Mouse (Mus musculus): ENCODE data around the gene Olfr525. TPM values are rescaled to one million over a fixed set of nuclear protein-coding genes. Genes with fewer than 3 reads are reported as not detected.

Gene Olfr525
- polyA plus RNA-seq (2015; fragmentation: Nextera tagmentation; extraction: Ambion mirVana), result not detected in 2 replicates

- 74% methylated on average over 1 of the region's 1 CpGs for WGBS
Observed at GRCm38 (mm10) chr7:140320558-140320957, at the start of gene Olfr525. TSS of gene Olfr525 (plus strand) at chr7:140320858.

GRCm38 (mm10) chr7:140295746-140296145, 24.9 kb upstream of the Olfr525 start:
- Histone ChIP-seq H3K4me1 (ENCODE audit: control insufficient read depth, insufficient read depth, low read length) (no peaks in the 10 kb centered on the region), H3K27me3 (replicated peaks; ENCODE audit: control insufficient read depth, insufficient read depth, low read length) (no peaks in the 10 kb centered on the region), H3K4me2 (ENCODE audit: low read depth, low read length) (no peak overlapping the region), H3K36me3 (ENCODE audit: control insufficient read depth, insufficient read depth, low read length) (no peaks in the 10 kb centered on the region), H3K27ac (ENCODE audit: low read length) (no peak overlapping the region), H3K9ac (ENCODE audit: low read depth, low read length) (no peak overlapping the region), H3K4me3 (ENCODE audit: low read length) (no peak overlapping the region), H3K9me3 (ENCODE audit: control insufficient read depth, low read length) (no peaks in the 10 kb centered on the region)
- ATAC-seq, result no peak
- WGBS, result 85% methylated on average over 9 of the region's 9 CpGs

More at GRCm38 (mm10) chr7:140320558-140320957, at the start of gene Olfr525:
- H3K4me2 ChIP-seq (ENCODE audit: low read depth, low read length), result no peak within 1 kb of the TSS
- no peaks in the 10 kb centered on the region for H3K9me3 ChIP-seq (ENCODE audit: control insufficient read depth, low read length)
- H3K4me3 ChIP-seq (ENCODE audit: low read length), result no peak within 1 kb of the TSS
- ATAC-seq, result no peak
- no peaks in the 10 kb centered on the region for H3K27me3 ChIP-seq (replicated peaks; ENCODE audit: control insufficient read depth, insufficient read depth, low read length)
- H3K9ac ChIP-seq (ENCODE audit: low read depth, low read length), result no peak within 1 kb of the TSS
- H3K27ac ChIP-seq (ENCODE audit: low read length), result no peak within 1 kb of the TSS
- no peaks in the 10 kb centered on the region for H3K36me3 ChIP-seq (ENCODE audit: control insufficient read depth, insufficient read depth, low read length)
- no peaks in the 10 kb centered on the region for H3K4me1 ChIP-seq (ENCODE audit: control insufficient read depth, insufficient read depth, low read length)

GRCm38 (mm10) chr7:140296876-140297275, 23.8 kb upstream of the Olfr525 start:
- 73% methylated on average over 6 of the region's 6 CpGs for WGBS
- ATAC-seq, result no peak
- Histone ChIP-seq H3K4me1 (ENCODE audit: control insufficient read depth, insufficient read depth, low read length) (no peaks in the 10 kb centered on the region), H3K9ac (ENCODE audit: low read depth, low read length) (no peak overlapping the region), H3K4me3 (ENCODE audit: low read length) (no peak overlapping the region), H3K27ac (ENCODE audit: low read length) (no peak overlapping the region), H3K9me3 (ENCODE audit: control insufficient read depth, low read length) (no peaks in the 10 kb centered on the region), H3K36me3 (ENCODE audit: control insufficient read depth, insufficient read depth, low read length) (no peaks in the 10 kb centered on the region), H3K27me3 (replicated peaks; ENCODE audit: control insufficient read depth, insufficient read depth, low read length) (no peaks in the 10 kb centered on the region), H3K4me2 (ENCODE audit: low read depth, low read length) (no peak overlapping the region)

- H3K27me3 ChIP-seq (replicated peaks; ENCODE audit: control insufficient read depth, insufficient read depth, low read length), result no peaks in the 10 kb centered on the region
- H3K4me3 ChIP-seq (ENCODE audit: low read length), result no peak overlapping the region
- no peak overlapping the region for H3K27ac ChIP-seq (ENCODE audit: low read length)
- H3K36me3 ChIP-seq (ENCODE audit: control insufficient read depth, insufficient read depth, low read length), result no peaks in the 10 kb centered on the region
- H3K4me2 ChIP-seq (ENCODE audit: low read depth, low read length), result no peak overlapping the region
- no peak overlapping the region for H3K9ac ChIP-seq (ENCODE audit: low read depth, low read length)
- no peak for ATAC-seq
- no peaks in the 10 kb centered on the region for H3K9me3 ChIP-seq (ENCODE audit: control insufficient read depth, low read length)
- H3K4me1 ChIP-seq (ENCODE audit: control insufficient read depth, insufficient read depth, low read length), result no peaks in the 10 kb centered on the region
- 90% methylated on average over 3 of the region's 3 CpGs for WGBS
Observed at GRCm38 (mm10) chr7:140299416-140299815, 21.2 kb upstream of the Olfr525 start.

- ATAC-seq, result no peak
- no peak overlapping the region for H3K27ac ChIP-seq (ENCODE audit: low read length)
- H3K9ac ChIP-seq (ENCODE audit: low read depth, low read length), result no peak overlapping the region
- 82% methylated on average over 3 of the region's 3 CpGs for WGBS
- no peaks in the 10 kb centered on the region for H3K9me3 ChIP-seq (ENCODE audit: control insufficient read depth, low read length)
- H3K4me2 ChIP-seq (ENCODE audit: low read depth, low read length), result no peak overlapping the region
- no peaks in the 10 kb centered on the region for H3K36me3 ChIP-seq (ENCODE audit: control insufficient read depth, insufficient read depth, low read length)
- H3K27me3 ChIP-seq (replicated peaks; ENCODE audit: control insufficient read depth, insufficient read depth, low read length), result no peaks in the 10 kb centered on the region
- no peak overlapping the region for H3K4me3 ChIP-seq (ENCODE audit: low read length)
- no peaks in the 10 kb centered on the region for H3K4me1 ChIP-seq (ENCODE audit: control insufficient read depth, insufficient read depth, low read length)
Observed at GRCm38 (mm10) chr7:140319861-140320385, 735 bp upstream of the Olfr525 start.

- no peak overlapping the region for H3K27ac ChIP-seq (ENCODE audit: low read length)
- no peak for ATAC-seq
- no peak overlapping the region for H3K4me3 ChIP-seq (ENCODE audit: low read length)
- H3K4me2 ChIP-seq (ENCODE audit: low read depth, low read length), result no peak overlapping the region
- H3K27me3 ChIP-seq (replicated peaks; ENCODE audit: control insufficient read depth, insufficient read depth, low read length), result no peaks in the 10 kb centered on the region
- no peaks in the 10 kb centered on the region for H3K4me1 ChIP-seq (ENCODE audit: control insufficient read depth, insufficient read depth, low read length)
- H3K9ac ChIP-seq (ENCODE audit: low read depth, low read length), result no peak overlapping the region
- H3K36me3 ChIP-seq (ENCODE audit: control insufficient read depth, insufficient read depth, low read length), result no peaks in the 10 kb centered on the region
- no peaks in the 10 kb centered on the region for H3K9me3 ChIP-seq (ENCODE audit: control insufficient read depth, low read length)
Observed at GRCm38 (mm10) chr7:140321135-140321534, 477 bp downstream of the Olfr525 start.

- no peaks in the 10 kb centered on the region for H3K9me3 ChIP-seq (ENCODE audit: control insufficient read depth, low read length)
- H3K36me3 ChIP-seq (ENCODE audit: control insufficient read depth, insufficient read depth, low read length), result no peaks in the 10 kb centered on the region
- no peak overlapping the region for H3K9ac ChIP-seq (ENCODE audit: low read depth, low read length)
- ATAC-seq, result no peak
- H3K4me1 ChIP-seq (ENCODE audit: control insufficient read depth, insufficient read depth, low read length), result no peaks in the 10 kb centered on the region
- H3K4me2 ChIP-seq (ENCODE audit: low read depth, low read length), result no peak overlapping the region
- no peak overlapping the region for H3K4me3 ChIP-seq (ENCODE audit: low read length)
- H3K27me3 ChIP-seq (replicated peaks; ENCODE audit: control insufficient read depth, insufficient read depth, low read length), result no peaks in the 10 kb centered on the region
- H3K27ac ChIP-seq (ENCODE audit: low read length), result no peak overlapping the region
- WGBS, result 44% methylated on average over 1 of the region's 1 CpGs
Observed at GRCm38 (mm10) chr7:140329766-140330304, 9.2 kb downstream of the Olfr525 start.

GRCm38 (mm10) chr7:140333717-140334116, 13.1 kb downstream of the Olfr525 start, which contains the start of gene Olfr527:
TSS of gene Olfr527 (plus strand) at chr7:140334017.
- Histone ChIP-seq H3K27me3 (replicated peaks; ENCODE audit: control insufficient read depth, insufficient read depth, low read length) (no peaks in the 10 kb centered on the region), H3K4me3 (ENCODE audit: low read length) (no peak within 1 kb of the TSS), H3K9me3 (ENCODE audit: control insufficient read depth, low read length) (no peaks in the 10 kb centered on the region), H3K9ac (ENCODE audit: low read depth, low read length) (no peak within 1 kb of the TSS), H3K36me3 (ENCODE audit: control insufficient read depth, insufficient read depth, low read length) (no peaks in the 10 kb centered on the region), H3K27ac (ENCODE audit: low read length) (no peak within 1 kb of the TSS), H3K4me1 (ENCODE audit: control insufficient read depth, insufficient read depth, low read length) (no peaks in the 10 kb centered on the region), H3K4me2 (ENCODE audit: low read depth, low read length) (no peak within 1 kb of the TSS)
- WGBS, result 73% methylated on average over 2 of the region's 2 CpGs
- ATAC-seq, result no peak

- H3K27me3 ChIP-seq (replicated peaks; ENCODE audit: control insufficient read depth, insufficient read depth, low read length), result no peaks in the 10 kb centered on the region
- no peaks in the 10 kb centered on the region for H3K36me3 ChIP-seq (ENCODE audit: control insufficient read depth, insufficient read depth, low read length)
- no peaks in the 10 kb centered on the region for H3K9me3 ChIP-seq (ENCODE audit: control insufficient read depth, low read length)
- no peak within 1 kb of the TSS for H3K4me2 ChIP-seq (ENCODE audit: low read depth, low read length)
- H3K27ac ChIP-seq (ENCODE audit: low read length), result no peak within 1 kb of the TSS
- no peak for ATAC-seq
- H3K4me1 ChIP-seq (ENCODE audit: control insufficient read depth, insufficient read depth, low read length), result no peaks in the 10 kb centered on the region
- no peak within 1 kb of the TSS for H3K9ac ChIP-seq (ENCODE audit: low read depth, low read length)
- WGBS, result 69% methylated on average over 3 of the region's 3 CpGs
- H3K4me3 ChIP-seq (ENCODE audit: low read length), result no peak within 1 kb of the TSS
Observed at GRCm38 (mm10) chr7:140361571-140361970, 40.9 kb downstream of the Olfr525 start, which contains the start of gene Olfr60. TSS of gene Olfr60 (minus strand) at chr7:140361671.

GRCm38 (mm10) chr7:140374300-140374699, 53.6 kb downstream of the Olfr525 start:
- H3K4me1 ChIP-seq (ENCODE audit: control insufficient read depth, insufficient read depth, low read length), result no peaks in the 10 kb centered on the region
- H3K27me3 ChIP-seq (replicated peaks; ENCODE audit: control insufficient read depth, insufficient read depth, low read length), result no peaks in the 10 kb centered on the region
- no peaks in the 10 kb centered on the region for H3K36me3 ChIP-seq (ENCODE audit: control insufficient read depth, insufficient read depth, low read length)
- no peaks in the 10 kb centered on the region for H3K9me3 ChIP-seq (ENCODE audit: control insufficient read depth, low read length)
- H3K27ac ChIP-seq (ENCODE audit: low read length), result no peak overlapping the region
- no peak overlapping the region for H3K4me3 ChIP-seq (ENCODE audit: low read length)
- H3K9ac ChIP-seq (ENCODE audit: low read depth, low read length), result no peak overlapping the region
- ATAC-seq, result no peak
- H3K4me2 ChIP-seq (ENCODE audit: low read depth, low read length), result no peak overlapping the region
- WGBS, result 77% methylated on average over 4 of the region's 4 CpGs
